Mouse (Mus musculus) B cell, adult 2 months (primary cell): ENCODE measurements around the gene Mbnl1.

ENCODE experiments used
- DNase-seq, 2 experiments: peaks; one replicate each; pipeline ENCODE4 v3.0.0; 2022

The Mbnl1 gene

DNA sequence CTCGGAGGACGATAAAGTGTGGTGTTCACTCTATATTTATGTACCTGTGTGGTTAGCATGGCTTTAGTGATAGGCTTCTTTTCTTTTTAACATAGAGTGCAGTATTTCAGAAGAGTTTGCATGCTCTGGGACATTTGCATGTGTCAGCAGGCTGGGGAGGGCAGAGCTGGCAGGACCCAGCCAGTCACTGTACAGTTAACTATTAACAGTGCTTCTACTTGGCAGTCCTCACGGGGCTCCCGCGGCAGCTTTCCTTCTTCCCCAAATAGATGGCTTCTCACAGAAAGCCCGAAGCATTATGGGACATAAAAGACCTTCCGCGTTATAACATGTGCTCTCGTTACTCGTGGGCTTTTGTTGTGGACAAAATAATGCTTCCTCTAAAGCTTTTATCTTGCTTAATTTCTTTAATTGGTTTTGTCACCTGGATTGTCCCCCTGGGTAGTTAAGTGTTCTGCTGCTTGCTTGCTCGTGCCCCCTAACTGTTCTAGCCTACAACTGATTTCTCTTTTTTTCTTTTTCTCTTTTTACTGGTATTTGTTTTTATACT, 142.5 kb downstream of the Mbnl1 start:
- DNase-seq = no peak

DNA sequence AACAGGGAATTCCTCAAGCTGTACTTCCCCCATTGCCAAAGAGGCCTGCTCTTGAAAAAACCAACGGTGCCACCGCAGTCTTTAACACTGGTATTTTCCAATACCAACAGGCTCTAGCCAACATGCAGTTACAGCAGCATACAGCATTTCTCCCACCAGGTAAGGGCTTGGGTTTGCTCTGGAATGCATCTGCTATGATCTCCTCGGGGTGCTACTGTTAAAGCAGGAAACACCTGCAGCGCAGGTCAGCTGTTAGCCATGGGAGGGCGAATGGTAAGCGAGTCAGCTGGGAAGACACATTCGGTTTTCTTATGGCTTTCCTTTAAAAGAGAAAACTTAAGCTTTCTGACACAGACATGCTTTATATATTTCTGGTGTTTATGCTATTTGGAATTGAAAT, 143.0 kb downstream of the Mbnl1 start:
- no peak for DNase-seq

DNA sequence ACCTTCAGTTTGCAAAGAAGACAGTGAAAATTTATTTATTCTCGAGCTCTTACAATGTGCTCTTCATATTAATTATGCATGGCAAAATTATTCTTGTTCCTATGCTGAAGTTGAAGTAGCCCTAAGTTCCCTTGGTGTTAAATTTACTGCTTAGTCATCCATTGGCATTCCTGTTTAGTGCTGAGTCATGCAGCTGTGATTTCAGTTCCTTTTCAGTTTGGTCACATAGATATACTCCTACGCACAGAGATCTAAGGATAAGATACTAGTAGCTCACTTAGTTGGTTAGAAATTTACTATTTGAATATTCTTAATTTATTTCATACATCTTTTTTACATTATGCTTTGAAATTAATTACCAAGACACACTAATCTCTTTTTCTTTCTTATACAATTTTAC, 143.5 kb downstream of the Mbnl1 start:
- no peak for DNase-seq

DNA sequence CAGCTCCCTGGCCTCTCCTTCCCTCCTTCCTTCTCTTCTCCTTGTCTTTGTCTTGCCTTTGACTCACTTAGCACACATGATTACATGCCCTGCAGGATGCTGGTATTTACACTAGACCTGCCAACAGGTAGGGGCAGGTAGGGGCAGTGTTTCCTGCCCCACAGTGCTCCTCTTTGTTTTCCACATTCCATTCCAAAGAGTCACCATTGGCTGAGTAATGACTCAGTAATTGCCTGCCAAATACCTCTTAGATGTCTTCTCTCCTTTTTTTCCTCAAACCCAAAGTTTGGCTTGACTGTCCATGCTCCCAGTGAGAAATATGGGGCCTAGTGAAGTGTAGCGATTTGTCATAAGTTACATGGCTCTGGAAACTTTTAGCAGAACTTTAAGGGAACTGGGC, 145.0 kb downstream of the Mbnl1 start:
- DNase-seq = no peak

DNA sequence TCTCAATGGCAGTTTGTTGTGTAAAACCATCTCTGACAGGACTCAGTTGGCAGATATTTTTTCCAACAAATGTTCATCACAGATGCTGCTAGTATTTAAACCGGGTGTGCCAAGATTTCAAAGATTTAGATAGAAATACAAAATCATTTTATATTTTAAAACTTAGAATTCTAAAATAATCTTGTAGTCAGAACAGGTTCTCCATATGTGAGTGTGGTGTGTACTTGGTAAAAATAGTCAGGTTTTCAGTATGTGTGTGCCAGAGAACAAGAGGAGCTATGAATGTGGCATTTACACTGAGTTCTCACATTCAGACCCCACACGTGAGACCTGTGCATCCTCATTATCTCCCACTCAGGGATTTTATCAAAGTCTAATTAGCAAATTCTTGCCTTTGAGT, 147.6 kb downstream of the Mbnl1 start:
- DNase-seq = no peak

DNA sequence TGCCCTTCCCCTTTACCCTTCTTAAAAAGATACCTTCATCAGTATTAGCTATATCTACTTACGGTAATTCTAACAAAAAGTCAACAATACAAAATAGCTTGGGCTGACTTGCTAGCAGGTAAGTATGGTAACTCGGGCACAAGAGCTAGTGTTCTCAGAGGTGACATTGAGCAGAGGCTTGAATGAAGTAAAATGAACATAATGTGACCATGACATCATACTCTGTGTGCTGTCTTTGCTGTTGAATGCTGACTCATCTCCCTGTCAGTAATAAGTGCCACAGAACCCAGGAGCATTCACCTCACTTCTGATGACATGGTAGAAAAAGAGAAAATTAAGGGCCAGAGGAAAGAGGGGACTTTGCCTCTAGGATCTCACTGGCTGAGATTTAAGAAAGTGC, 158.6 kb downstream of the Mbnl1 start:
- no peak for DNase-seq

DNA sequence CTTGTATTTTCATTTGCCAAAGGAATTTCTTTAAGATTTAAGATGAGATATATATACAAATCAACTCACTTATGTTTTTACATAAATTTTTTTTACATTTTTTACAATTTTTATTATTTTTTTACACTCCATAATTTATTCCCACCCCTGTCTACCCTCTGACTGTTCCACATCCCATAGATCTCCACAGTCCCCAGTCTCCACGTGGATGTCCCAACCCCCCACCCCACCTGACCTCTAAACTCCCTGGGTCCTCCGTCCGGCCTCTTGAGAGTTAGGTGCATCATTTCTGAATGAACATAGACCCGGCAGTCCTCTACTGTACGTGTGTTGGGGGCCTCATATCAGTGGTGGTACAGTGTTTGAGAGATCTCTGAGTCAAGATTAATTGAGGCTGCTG, 159.1 kb downstream of the Mbnl1 start:
- no peak for DNase-seq

DNA sequence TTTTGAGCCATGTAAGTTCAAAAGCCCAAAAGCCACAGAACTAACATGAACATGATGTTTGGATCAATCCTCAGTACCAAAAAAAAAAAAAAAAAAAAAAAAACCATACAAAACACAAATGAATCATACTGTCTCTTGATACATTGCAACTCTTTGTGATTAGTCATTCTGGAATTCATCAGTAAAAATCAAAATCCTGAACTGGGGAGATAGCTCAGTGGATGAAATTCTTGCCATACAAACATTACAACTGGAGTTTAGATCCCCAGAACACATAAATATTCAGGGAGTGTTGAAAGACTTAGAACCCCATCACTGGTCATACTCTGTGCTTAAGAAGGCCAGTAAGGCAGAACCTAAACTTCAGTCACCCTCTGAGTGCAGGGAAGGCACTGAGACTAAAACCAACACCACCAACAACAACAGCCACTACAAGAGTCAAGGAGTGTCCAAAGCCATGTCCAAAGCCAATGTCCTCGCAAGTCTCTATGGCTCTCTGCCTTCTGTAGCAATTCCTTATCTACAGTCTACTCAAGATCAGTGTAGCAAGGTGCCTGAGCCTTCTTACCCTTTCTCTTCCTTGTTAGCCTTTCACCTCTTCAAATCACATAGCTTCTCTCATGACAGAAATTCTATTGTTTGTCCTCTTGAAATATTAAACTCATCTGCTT, 160.3 kb downstream of the Mbnl1 start:
- DNase-seq = no peak

DNA sequence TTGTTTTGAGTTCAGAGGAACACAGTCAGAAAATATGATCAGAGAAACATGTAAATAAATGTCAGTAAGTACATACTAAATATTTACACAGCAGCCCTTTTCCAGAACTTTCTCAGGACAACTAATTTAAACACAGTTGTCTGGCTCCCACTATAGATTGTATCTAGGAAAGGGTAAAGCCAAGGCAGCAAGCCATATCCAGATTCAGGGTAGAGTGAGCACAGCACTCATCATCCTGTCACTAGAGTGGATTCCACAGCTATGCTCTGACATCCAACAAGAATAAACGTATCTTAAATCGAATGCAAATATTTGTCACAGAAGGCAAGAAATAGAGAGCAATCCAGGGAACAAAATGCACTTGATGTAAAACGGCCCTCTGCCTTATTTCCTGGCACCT, 165.9 kb downstream of the Mbnl1 start:
- no peak for DNase-seq

DNA sequence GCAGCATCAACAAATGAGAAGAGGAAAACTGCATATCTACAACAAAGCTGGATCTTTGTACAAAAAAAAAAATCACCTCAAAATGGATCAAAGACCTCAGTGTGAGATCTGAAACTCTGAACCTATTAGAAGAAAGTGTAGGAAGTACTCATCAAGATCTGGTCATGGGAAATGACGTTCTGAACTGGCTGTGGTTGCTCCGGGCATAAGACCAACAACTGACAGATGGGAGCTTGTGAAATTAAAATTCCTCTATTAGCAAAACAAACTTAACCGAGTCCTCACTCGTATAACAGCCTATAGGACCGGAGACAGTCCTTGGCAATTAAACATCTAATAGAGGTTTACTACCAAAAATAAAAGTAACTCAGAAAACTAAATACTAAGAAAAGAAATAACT, 166.5 kb downstream of the Mbnl1 start:
- no peak for DNase-seq

DNA sequence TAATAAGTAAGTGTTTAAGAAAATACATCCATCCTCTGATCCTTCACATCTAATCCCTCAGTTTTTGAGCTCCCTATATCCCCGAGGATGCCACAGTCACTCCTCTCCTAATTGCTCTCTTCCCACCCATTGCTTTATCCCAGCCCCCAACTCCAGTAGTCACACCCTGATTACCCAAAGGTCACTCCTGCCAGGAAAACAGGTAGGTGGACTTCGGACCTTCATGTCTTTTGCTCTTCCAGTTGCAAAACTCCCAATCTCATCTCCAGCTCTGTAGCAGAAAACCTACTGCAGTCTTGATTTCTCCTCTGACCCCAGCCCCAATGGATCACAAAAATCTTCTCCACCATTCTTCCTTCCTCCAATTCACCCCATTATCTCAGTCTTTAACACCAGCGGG, 169.6 kb downstream of the Mbnl1 start:
- no peak for DNase-seq

DNA sequence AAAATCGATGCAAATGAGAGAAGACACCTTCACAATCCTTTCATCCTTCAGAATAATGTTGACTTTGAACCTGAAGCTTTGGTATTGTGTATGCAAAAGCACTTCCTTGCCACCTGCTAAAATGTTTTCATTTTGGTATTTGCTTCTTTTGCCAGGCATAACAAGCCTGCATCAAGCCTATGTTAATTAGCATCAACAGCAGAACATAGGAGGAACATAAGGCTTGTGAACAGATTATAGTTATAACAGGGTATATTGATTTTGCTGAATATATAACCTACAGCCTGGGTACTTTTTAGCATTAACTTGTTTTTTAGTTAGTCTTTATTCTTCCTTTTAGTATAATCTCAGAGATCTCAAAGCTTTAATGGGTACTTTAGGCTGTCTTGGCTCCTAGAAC, 172.9 kb downstream of the Mbnl1 start:
- no peak for DNase-seq

DNA sequence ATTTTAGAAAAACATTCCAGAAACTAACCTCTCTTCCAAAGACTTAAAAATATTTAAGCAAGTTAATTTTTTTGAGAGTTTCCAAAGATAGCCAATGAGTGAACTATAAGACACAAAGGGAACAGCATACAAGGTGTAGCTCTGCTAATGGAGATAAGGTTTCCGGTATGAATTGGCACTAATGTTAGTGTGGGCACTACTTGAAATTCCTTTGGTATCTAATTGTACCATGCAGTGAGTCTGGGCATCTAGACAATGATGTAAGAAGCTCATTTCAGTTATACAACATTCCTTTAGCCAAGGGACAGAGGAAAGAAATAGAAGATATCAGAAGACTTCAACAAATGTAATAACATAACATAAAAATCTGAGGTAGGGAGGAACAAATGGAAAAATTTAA, 175.7 kb downstream of the Mbnl1 start:
- no peak for DNase-seq

DNA sequence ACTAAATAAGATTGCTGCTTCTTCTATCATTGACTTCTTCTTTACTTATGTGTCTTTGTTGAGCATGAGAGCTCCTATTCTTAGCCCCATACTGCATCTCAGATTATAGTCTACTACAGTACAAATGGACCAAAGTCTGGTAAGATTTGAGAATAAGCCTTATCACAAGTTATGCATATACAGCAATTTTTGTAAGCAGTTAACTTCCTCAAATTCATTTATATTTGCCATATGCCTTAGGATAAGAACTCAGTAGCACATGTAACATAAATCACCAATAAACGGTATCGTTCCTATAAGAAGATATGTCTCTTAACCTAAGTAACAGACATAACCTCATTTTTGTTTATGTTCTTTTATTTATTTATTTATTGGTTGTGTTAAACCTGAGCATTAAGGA, 188.1 kb downstream of the Mbnl1 start:
- no peak for DNase-seq
